Mouse (Mus musculus) thymus, adult 2 months (tissue): ENCODE results near the gene Keg1. TPM values are rescaled to one million over a fixed set of nuclear protein-coding genes. Genes with fewer than 3 reads are reported as not detected.
"Not testable (repeated sequence)": the region's sequence is repeated elsewhere in the genome, so short reads cannot be mapped to it uniquely, and the experiment has no call there.

Experiments used
- DNase-seq: peaks from one replicate; pipeline ENCODE4 v3.0.0; 2021
- H3K27ac ChIP-seq: fragments of 200-500 bp; 2 replicates; pipeline ENCODE4 v1.5.1; 2012; ENCODE audit warnings: low read length, control low read depth; ENCODE audit not compliant: control insufficient read depth, insufficient read depth
- H3K27me3 ChIP-seq: fragments of 200-500 bp; 2 replicates; pipeline ENCODE4 v1.6.1; 2012; ENCODE audit warnings: mild to moderate bottlenecking, low read length, moderate library complexity, mixed read lengths; ENCODE audit not compliant: control insufficient read depth, insufficient read depth
- H3K36me3 ChIP-seq: fragments of 200-500 bp; 2 replicates; pipeline ENCODE4 v1.6.1; 2012; ENCODE audit warnings: mild to moderate bottlenecking, low read length, moderate library complexity; ENCODE audit not compliant: control insufficient read depth, insufficient read depth
- H3K4me1 ChIP-seq: fragments of 200-500 bp; replicated peaks from 2 replicates; pipeline ENCODE4 v1.6.1; 2012; ENCODE audit warnings: low read length; ENCODE audit not compliant: control insufficient read depth, insufficient read depth
- H3K4me3 ChIP-seq: fragments of 200-500 bp; 2 replicates; pipeline ENCODE4 v1.5.1; 2012; ENCODE audit warnings: mild to moderate bottlenecking, low read length, control low read depth, moderate library complexity; ENCODE audit not compliant: control insufficient read depth, insufficient read depth
- CTCF ChIP-seq: fragments of 200-500 bp; IDR thresholded peaks from 2 replicates; pipeline ENCODE4 v1.5.1; 2012; ENCODE audit warnings: mild to moderate bottlenecking, control low read depth, low read length, moderate library complexity, borderline replicate concordance; ENCODE audit not compliant: control insufficient read depth, poor library complexity, insufficient read depth; ENCODE audit errors: extremely low read depth
- POLR2A ChIP-seq: fragments of 200-500 bp; IDR thresholded peaks from 2 replicates; pipeline ENCODE4 v1.6.1; 2012; ENCODE audit warnings: mild to moderate bottlenecking, low read length, control low read depth, moderate library complexity; ENCODE audit not compliant: control insufficient read depth, poor library complexity, insufficient read depth; ENCODE audit errors: extremely low read depth
- WGBS: fragments of 180-500 bp; shearing (Covaris S2); methylation state at CpG from one replicate; pipeline ENCODE4 v1.1.7; 2018; 5-methylcytosine and 5-hydroxymethylcytosine counted together
- polyA plus RNA-seq: library from polyadenylated mRNA; depleted of rRNA; stranded (reverse); fragments of >200 nt; gene quantifications from 2 replicates; pipeline ENCODE4 v1.2.3, GENCODE M21; 2012

The Keg1 gene
- polyA plus RNA-seq, 1 experiment, result 0.34 TPM

DNA sequence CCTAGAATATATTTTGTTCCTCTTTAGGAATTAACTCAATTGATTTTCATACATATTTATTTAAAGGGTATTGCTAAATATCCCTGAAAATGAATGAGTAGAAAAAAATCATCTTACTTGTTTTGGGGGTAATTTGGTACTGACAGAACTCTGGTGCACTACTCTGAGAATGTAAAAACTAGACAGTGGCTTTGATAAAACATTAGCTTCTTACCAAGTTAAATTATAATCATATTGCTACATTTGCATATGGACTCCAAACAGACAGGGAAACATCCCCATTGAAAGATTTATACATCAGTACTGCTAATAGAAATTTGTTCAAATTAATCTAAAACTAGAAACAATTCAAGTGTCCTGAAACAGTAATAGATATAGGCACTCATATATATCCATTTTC lies 10.4 kb upstream of the Keg1 start:
- no peak for DNase-seq
- no peaks in the 10 kb centered on the region for H3K36me3 ChIP-seq
- H3K4me1 ChIP-seq, result no peaks in the 10 kb centered on the region
- no peak overlapping the region for H3K4me3 ChIP-seq
- H3K27ac ChIP-seq, result no peak overlapping the region
- no peak for TF ChIP-seq CTCF
- TF ChIP-seq POLR2A, result no peak
- H3K27me3 ChIP-seq, result no peaks in the 10 kb centered on the region

DNA sequence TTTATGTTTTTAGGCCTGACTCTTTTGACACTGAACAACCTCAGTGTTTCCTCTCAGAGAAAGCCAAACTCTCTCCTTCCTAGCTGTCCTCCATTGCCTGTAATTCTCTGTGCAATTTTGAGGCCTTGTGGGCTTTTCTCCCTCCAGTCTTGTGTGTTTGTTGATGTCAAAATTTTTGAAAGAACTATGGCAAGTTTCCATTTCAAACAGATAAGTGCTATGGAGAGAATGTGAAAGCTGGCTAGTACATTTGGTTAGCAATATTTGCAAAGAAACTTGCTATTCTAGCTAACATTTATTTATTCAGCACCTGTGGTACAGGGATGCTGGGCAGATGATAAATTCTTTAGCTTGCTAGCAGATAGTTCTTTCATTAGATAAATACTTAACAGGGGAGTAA lies 635 bp downstream of the Keg1 start:
- no peak for TF ChIP-seq POLR2A
- no peak for TF ChIP-seq CTCF
- Histone ChIP-seq H3K27ac (no peak overlapping the region), H3K36me3 (no peaks in the 10 kb centered on the region), H3K4me3 (no peak overlapping the region), H3K4me1 (no peaks in the 10 kb centered on the region), H3K27me3 (no peaks in the 10 kb centered on the region)
- DNase-seq, result no peak

DNA sequence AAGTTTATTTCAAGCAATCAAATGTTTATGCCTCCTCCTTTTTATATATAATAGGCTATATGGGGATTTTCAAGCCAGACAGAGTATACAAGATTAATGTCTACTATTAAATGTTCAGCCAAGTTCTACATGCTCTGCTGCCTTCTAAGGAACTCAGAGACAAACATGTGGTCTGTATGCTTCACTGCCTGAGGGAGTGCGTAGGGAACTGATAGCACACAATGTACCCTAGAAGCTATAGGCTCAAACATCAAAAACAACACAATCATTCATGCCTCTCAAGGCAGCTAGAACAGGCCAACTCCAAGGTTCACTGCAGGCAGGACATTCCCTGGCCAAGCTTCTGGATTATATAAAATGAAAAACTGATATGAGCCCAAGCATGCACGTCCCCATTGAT lies 12.9 kb downstream of the Keg1 start:
- H3K4me1 ChIP-seq, result no peaks in the 10 kb centered on the region
- H3K27me3 ChIP-seq, result no peaks in the 10 kb centered on the region
- no peak overlapping the region for H3K4me3 ChIP-seq
- H3K36me3 ChIP-seq, result no peaks in the 10 kb centered on the region
- no peak overlapping the region for H3K27ac ChIP-seq
- 95% methylated on average over 2 of the region's 2 CpGs for WGBS
- TF ChIP-seq CTCF, result no peak
- no peak for DNase-seq

DNA sequence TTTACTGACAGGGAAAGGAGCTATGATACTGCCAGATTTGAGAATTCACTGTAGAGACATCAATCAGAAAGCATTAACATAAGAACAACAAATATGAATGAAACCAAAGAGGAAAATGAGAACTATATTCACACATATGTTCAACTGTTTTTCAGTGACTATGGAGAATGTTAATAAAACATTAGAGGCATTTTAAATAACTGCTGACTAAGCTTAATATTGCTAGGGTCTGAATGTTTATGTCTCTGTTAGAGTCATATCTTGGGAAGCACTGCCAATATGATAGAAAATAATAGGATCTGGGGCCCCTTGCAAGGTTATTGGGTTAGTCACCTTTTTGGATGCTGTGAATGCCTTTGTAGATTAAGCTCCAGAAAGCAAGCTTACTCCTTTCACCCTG lies 13.4 kb downstream of the Keg1 start:
- DNase-seq, result no peak
- TF ChIP-seq CTCF (no peak), POLR2A (no peak)

DNA sequence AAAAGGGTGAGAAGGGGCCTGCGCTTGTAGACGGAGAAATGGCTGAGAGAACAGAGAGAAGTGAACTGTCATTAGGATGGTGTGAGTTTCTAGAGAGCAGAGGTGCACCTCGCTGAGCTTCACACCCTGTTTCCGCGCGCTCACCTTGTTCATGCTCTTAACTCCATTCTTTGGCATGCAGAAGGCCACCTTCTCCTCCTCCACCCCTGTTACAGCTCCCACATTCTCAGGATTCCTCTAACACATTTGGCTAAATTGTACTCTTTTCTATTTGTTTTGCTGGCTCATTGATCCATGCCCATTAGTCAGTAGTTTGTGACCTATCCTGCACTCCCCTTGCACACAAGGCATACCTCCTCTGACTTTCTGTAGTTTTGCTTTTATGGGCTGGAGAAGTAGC lies 23.6 kb downstream of the Keg1 start:
- Histone ChIP-seq H3K4me3 (no peak overlapping the region), H3K36me3 (no peaks in the 10 kb centered on the region), H3K27me3 (no peaks in the 10 kb centered on the region), H3K27ac (no peak overlapping the region), H3K4me1 (no peaks in the 10 kb centered on the region)
- no peak for TF ChIP-seq POLR2A
- TF ChIP-seq CTCF, result no peak
- no peak for DNase-seq
- 89% methylated on average over 6 of the region's 6 CpGs for WGBS

More for the DNA sequence above, 13.4 kb downstream of the Keg1 start:
- Histone ChIP-seq H3K27ac (no peak overlapping the region), H3K4me1 (no peaks in the 10 kb centered on the region), H3K36me3 (no peaks in the 10 kb centered on the region), H3K27me3 (no peaks in the 10 kb centered on the region), H3K4me3 (no peak overlapping the region)

DNA sequence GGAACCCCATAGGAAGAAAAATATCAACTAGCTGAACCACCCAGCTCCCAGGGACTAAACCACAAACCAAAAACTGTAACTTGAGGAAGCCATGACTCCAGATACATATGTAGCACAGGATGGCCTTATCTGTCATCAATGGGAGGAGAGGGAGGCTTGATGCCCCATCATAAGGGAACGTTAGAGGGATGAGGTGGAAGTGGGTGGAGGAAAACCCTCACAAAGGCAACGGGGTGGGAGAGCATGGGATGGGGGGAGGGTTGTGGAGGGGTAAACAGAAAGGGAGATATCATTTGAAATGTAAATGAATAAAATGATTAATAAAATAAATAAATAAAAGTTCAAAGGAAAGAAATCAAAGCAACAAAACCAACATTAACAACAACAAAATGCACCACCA lies 24.9 kb downstream of the Keg1 start:
- Histone ChIP-seq H3K36me3 (no peaks in the 10 kb centered on the region), H3K4me3 (no peak overlapping the region), H3K27me3 (no peaks in the 10 kb centered on the region), H3K27ac (no peak overlapping the region), H3K4me1 (no peaks in the 10 kb centered on the region)
- 25% methylated on average over 2 of the region's 2 CpGs for WGBS
- no peak for DNase-seq
- TF ChIP-seq CTCF, result no peak
- no peak for TF ChIP-seq POLR2A

DNA sequence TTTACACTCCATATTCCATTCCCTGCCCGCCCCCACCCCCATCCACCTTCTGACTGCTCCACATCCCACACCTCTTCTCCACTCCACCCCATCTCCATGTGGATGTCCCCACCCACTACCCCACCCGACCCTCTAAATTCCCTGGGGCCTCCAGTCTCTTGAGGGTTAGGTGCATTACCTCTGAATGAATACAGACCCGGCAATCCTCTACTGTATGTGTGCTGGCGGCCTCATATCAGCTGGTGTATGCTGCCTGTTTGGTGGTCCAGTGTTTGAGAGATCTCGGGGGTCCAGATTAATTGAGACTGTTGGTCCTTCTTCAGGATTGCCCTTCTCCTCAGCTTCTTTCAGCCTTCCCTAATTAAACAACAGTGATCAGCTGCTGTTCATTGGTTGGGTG lies 25.3 kb downstream of the Keg1 start:
- H3K4me3 ChIP-seq, H3K36me3 ChIP-seq, H3K27me3 ChIP-seq, DNase-seq, H3K4me1 ChIP-seq, H3K27ac ChIP-seq: not testable (repeated sequence)
- 92% methylated on average over 5 of the region's 5 CpGs for WGBS

DNA sequence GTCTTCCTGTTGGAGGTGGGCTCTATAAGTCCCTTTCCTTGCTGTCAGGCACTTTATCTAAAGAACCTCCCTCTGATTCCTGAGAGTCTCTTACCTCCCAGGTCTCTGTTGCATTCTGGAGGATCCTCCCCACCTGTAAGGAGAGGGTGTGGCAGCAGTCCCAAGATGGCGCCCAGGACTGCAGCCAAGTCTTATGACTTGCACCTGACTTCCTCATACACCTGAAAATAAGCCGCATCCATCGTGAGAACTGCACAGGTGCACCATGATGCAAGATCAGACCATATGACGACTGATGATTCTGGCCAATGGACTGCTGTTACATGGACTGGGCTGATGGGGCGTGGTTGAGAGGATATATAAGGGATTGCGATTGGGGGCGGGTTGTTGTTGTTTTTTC lies 26.0 kb downstream of the Keg1 start:
- not testable (repeated sequence) for H3K36me3 ChIP-seq, DNase-seq, H3K4me1 ChIP-seq, H3K27ac ChIP-seq, H3K4me3 ChIP-seq, H3K27me3 ChIP-seq
- WGBS, result 96% methylated on average over 7 of the region's 7 CpGs
